Mouse (Mus musculus) kidney, postnatal 0 days (tissue): Measurements from ENCODE around the gene Krt8. TPM values are rescaled to one million over a fixed set of nuclear protein-coding genes. Genes with fewer than 3 reads are reported as not detected.

ENCODE experiments used
- ATAC-seq: fragments of 200-750 bp; cut with Nextera tagmentation; replicated peaks from 2 replicates; pipeline ENCODE4 v1.8.0; 2017; ENCODE audit warnings: low read depth, moderate number of reproducible peaks, moderate TSS enrichment, moderate library complexity; ENCODE audit not compliant: low FRiP score
- DNase-seq: peaks from one replicate; pipeline ENCODE4 v3.0.0-alpha.2; 2016; ENCODE audit warnings: low spot score
- H3K27ac ChIP-seq: fragments of 300-500 bp; sonication (generic); 2 replicates; pipeline ENCODE4 v1.5.1; 2014; ENCODE audit warnings: mild to moderate bottlenecking
- H3K27me3 ChIP-seq: fragments of 300-500 bp; sonication (generic); 2 replicates; pipeline ENCODE4 v1.6.1; 2014; ENCODE audit warnings: low read length, mixed read lengths; ENCODE audit not compliant: insufficient read depth
- H3K36me3 ChIP-seq: fragments of 300-500 bp; sonication (generic); 2 replicates; pipeline ENCODE4 v1.6.1; 2014; ENCODE audit warnings: low read length, mixed read lengths; ENCODE audit not compliant: insufficient read depth
- H3K4me1 ChIP-seq: fragments of 300-500 bp; sonication (generic); replicated peaks from 2 replicates; pipeline ENCODE4 v1.6.1; 2014; ENCODE audit warnings: antibody characterized with exemption, low read length, mixed read lengths; ENCODE audit not compliant: insufficient read depth
- H3K4me2 ChIP-seq: fragments of 300-500 bp; sonication (generic); 2 replicates; pipeline ENCODE4 v1.6.1; 2014; ENCODE audit warnings: mild to moderate bottlenecking, low read length, moderate library complexity, mixed read lengths
- H3K4me3 ChIP-seq: fragments of 300-500 bp; sonication (generic); replicated peaks from 2 replicates; pipeline ENCODE4 v1.5.1; 2014; ENCODE audit warnings: low read depth, low read length
- H3K9ac ChIP-seq: fragments of 300-500 bp; sonication (generic); 2 replicates; pipeline ENCODE4 v1.6.1; 2014; ENCODE audit warnings: low read depth, low read length
- H3K9me3 ChIP-seq: fragments of 300-500 bp; sonication (generic); replicated peaks from 2 replicates; pipeline ENCODE4 v1.6.1; 2016; ENCODE audit warnings: low read length, inconsistent platforms, mixed read lengths
- CTCF ChIP-seq: IDR thresholded peaks from 2 replicates; pipeline ENCODE4 v1.5.1; 2016; ENCODE audit warnings: antibody characterized with exemption, low read depth, mild to moderate bottlenecking, moderate library complexity
- WGBS: fragments of 180-500 bp; shearing (Covaris S2); extraction: QIAGEN DNeasy Blood & Tissue Kit; methylation state at CpG from one replicate; pipeline ENCODE4 v1.1.7; 2014; 5-methylcytosine and 5-hydroxymethylcytosine counted together
- polyA plus RNA-seq: library from polyadenylated mRNA; unstranded; fragments of >200 nt; fragmentation: Nextera tagmentation; extraction: Ambion mirVana; gene quantifications from 2 replicates; pipeline ENCODE4 v1.2.1, GENCODE M21; 2015

Gene Krt8
- polyA plus RNA-seq, 1 experiment from 2014 or later, result 305 TPM

DNA sequence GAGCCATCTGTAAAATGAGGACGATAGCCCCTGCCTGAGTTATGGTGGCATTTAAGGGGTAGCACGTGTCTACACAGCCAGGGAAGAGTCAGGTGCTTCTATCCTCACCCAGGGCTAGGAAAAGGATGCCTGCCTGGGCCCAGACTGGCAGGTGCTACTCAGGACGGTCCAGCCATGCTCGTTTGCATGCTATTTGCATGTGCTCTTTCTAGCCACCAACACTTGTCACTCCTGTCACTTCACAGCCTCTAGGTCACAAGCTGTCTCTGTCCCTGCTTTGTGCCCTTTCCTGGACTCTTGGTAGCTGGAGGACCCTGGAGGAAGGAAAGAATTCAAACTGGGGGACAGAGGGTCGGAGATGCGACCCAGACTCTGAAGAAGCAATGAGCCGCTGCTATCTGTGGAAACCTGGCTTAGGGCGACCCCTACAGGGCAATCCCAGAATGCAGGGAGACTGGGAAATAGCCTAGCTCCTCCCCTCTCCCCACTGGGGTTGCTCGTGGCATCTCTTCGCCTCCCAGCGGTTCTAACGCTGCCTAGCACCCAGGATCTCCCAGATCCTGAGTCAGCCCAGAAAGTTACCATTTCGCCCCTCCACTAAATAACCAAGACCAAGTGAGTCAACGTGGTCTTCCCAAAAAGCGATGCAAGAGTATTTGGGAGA is 30.7 kb downstream of the Krt8 start:
- 16% methylated on average over 15 of the region's 15 CpGs for WGBS
- H3K4me2 ChIP-seq, result no peak overlapping the region
- TF ChIP-seq CTCF, result peak; percentile 99
- H3K36me3 ChIP-seq, result no peaks in the 10 kb centered on the region
- H3K4me1 ChIP-seq, result peaks cover 25% of the 10 kb centered on the region
- H3K27me3 ChIP-seq, result no peaks in the 10 kb centered on the region
- ATAC-seq (0 out of 2 replicates have a peak, but pooled peaks have one; percentile 30), DNase-seq (peak; percentile 96)
- H3K27ac ChIP-seq, result no peak overlapping the region
- no peaks in the 10 kb centered on the region for H3K9me3 ChIP-seq
- no peak overlapping the region for H3K4me3 ChIP-seq
- H3K9ac ChIP-seq, result no peak overlapping the region

GRCm38 (mm10) chr15:101970536-101970935 is 33.7 kb downstream of the Krt8 start:
- ATAC-seq, result no peak
- H3K9ac ChIP-seq, result no peak overlapping the region
- WGBS, result 8% methylated on average over 3 of the region's 6 CpGs
- no peaks in the 10 kb centered on the region for H3K36me3 ChIP-seq
- TF ChIP-seq CTCF, result peak; percentile 78
- no peak overlapping the region for H3K4me3 ChIP-seq
- H3K4me1 ChIP-seq, result no peaks in the 10 kb centered on the region; the same call in 1 of the 2 replicates
- H3K27me3 ChIP-seq, result no peaks in the 10 kb centered on the region
- no peaks in the 10 kb centered on the region for H3K9me3 ChIP-seq
- H3K27ac ChIP-seq, result no peak overlapping the region
- H3K4me2 ChIP-seq, result no peak overlapping the region
- DNase-seq, result peak; percentile 80

GRCm38 (mm10) chr15:101966808-101967207 is 37.5 kb downstream of the Krt8 start:
- Histone ChIP-seq H3K9me3 (no peaks in the 10 kb centered on the region), H3K27me3 (no peaks in the 10 kb centered on the region), H3K36me3 (no peaks in the 10 kb centered on the region), H3K4me2 (no peak overlapping the region), H3K4me1 (no peaks in the 10 kb centered on the region), H3K27ac (no peak overlapping the region), H3K9ac (no peak overlapping the region), H3K4me3 (no peak overlapping the region)
- no peak for ATAC-seq
- WGBS, result 69% methylated on average over 8 of the region's 8 CpGs
- no peak for DNase-seq
- no peak for TF ChIP-seq CTCF

GRCm38 (mm10) chr15:101958891-101959290 is 45.4 kb downstream of the Krt8 start:
- no peak overlapping the region for H3K4me3 ChIP-seq
- DNase-seq, result no peak
- H3K4me2 ChIP-seq, result no peak overlapping the region
- no peaks in the 10 kb centered on the region for H3K36me3 ChIP-seq
- no peaks in the 10 kb centered on the region for H3K9me3 ChIP-seq
- no peaks in the 10 kb centered on the region for H3K27me3 ChIP-seq
- no peak overlapping the region for H3K27ac ChIP-seq
- TF ChIP-seq CTCF, result no peak
- WGBS, result 82% methylated on average over 3 of the region's 3 CpGs
- H3K4me1 ChIP-seq, result no peaks in the 10 kb centered on the region
- no peak for ATAC-seq
- H3K9ac ChIP-seq, result no peak overlapping the region

DNA sequence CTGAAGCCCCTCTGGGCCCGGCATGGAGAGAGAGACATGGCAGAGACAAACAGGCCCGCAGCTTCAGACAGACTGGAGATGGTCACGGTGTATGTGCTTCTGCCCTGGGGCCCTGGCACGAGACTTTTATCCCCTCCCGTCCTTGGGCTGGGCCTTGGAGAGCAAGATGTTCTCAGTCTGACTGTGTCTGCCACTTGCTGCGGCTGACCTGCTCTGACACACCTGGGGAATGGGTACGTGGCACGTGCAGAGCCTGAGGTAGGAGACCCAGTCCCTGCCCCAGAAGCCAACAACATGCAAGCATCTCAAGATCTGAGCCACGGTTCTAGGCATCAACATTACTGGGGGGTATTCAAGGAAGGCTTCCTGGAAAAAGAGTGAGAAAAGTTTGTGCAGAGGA is 50.1 kb downstream of the Krt8 start, which contains the start of gene Krt78:
Gene Krt78, minus strand, starts transcription at position 101 of the 400 bp plus-strand sequence.
- Histone ChIP-seq H3K36me3 (no peaks in the 10 kb centered on the region), H3K4me2 (no peak within 1 kb of the TSS), H3K4me1 (no peaks in the 10 kb centered on the region), H3K4me3 (no peak within 1 kb of the TSS), H3K9me3 (no peaks in the 10 kb centered on the region), H3K27me3 (no peaks in the 10 kb centered on the region), H3K9ac (no peak within 1 kb of the TSS), H3K27ac (no peak within 1 kb of the TSS)
- DNase-seq (no peak), ATAC-seq (no peak)
- 85% methylated on average over 9 of the region's 9 CpGs for WGBS
- TF ChIP-seq CTCF, result no peak

DNA sequence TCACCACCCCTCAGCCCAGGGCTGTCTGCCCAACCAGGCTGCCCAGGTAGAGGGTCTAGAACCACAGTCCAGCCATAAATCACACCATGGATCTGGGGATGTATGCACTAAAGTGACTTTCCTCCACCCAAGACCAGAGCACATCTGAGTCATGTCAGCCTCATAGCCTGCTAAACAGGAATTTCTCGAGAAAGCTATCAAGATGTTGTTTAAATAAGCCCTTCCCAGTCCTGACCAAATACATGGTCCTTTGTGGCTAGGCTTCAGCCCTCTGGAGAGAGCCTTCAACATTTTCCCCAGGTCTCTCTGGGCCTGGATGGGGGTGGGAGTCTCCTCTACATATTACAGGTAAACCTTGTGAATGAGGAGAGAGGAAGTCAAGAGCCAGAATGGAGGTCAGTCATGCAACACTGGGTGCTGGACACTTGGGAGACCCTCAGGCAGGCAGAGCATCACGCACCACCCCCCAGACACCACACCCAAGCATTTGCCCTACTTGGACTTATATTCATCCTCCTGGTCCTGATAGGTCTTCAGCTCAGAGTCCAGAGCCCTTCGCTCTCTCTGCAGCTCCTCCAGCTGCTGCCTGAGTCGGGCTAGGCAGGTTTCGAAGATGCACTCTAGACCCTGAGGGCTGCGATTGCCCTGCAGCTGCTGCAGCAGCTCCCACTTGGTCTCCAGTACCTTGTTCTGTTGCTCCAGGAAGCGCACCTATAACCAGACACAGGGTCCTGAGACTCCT is 51.4 kb downstream of the Krt8 start:
- H3K9me3 ChIP-seq, result no peaks in the 10 kb centered on the region
- no peak overlapping the region for H3K27ac ChIP-seq
- no peak overlapping the region for H3K9ac ChIP-seq
- H3K36me3 ChIP-seq, result no peaks in the 10 kb centered on the region
- no peak for DNase-seq
- H3K4me3 ChIP-seq, result no peak overlapping the region
- no peaks in the 10 kb centered on the region for H3K4me1 ChIP-seq
- ATAC-seq, result no peak
- no peak overlapping the region for H3K4me2 ChIP-seq
- no peaks in the 10 kb centered on the region for H3K27me3 ChIP-seq
- TF ChIP-seq CTCF, result no peak
- WGBS, result 86% methylated on average over 7 of the region's 7 CpGs

Other genes starting within 250 kb of the Krt8 start
- not detected in 2 replicates for gene Krt72, start 218.0 kb downstream of the Krt8 start, polyA plus RNA-seq
- not detected in 2 replicates for gene Krt73, start 202.1 kb downstream of the Krt8 start, polyA plus RNA-seq
- not detected in 2 replicates for gene Krt2, start 186.3 kb downstream of the Krt8 start, polyA plus RNA-seq
- gene Krt1, start 153.7 kb downstream of the Krt8 start, polyA plus RNA-seq, result 0.59 and 1.1 TPM in 2 replicates
- gene Krt77, start 134.8 kb downstream of the Krt8 start, polyA plus RNA-seq, result not detected in 2 replicates
- gene Krt76, start 111.6 kb downstream of the Krt8 start, polyA plus RNA-seq, result not detected in 2 replicates
- gene Krt4, start 79.7 kb downstream of the Krt8 start, polyA plus RNA-seq, result 0.46 and 0.93 TPM in 2 replicates
- 0.08 and 0.29 TPM in 2 replicates for gene Krt79, start 64.2 kb downstream of the Krt8 start, polyA plus RNA-seq
- gene Krt78, start 50.2 kb downstream of the Krt8 start, polyA plus RNA-seq, result 0.07 TPM in 1 of 2 replicates, not detected in the other
- 252 and 256 TPM in 2 replicates for gene Krt18, start 23.7 kb upstream of the Krt8 start, polyA plus RNA-seq
- gene Eif4b, start 69.3 kb upstream of the Krt8 start, polyA plus RNA-seq, result 96.1 and 102 TPM in 2 replicates
- gene Tns2, start 95.9 kb upstream of the Krt8 start, polyA plus RNA-seq, result 34.4 and 35.8 TPM in 2 replicates
- gene Spryd3, start 131.8 kb upstream of the Krt8 start, polyA plus RNA-seq, result 14.3 and 16.6 TPM in 2 replicates
- 20.5 and 28.3 TPM in 2 replicates for gene Igfbp6, start 139.9 kb upstream of the Krt8 start, polyA plus RNA-seq
- 0.28 and 0.34 TPM in 2 replicates for gene Soat2, start 146.0 kb upstream of the Krt8 start, polyA plus RNA-seq
- 45.4 and 49.0 TPM in 2 replicates for gene Zfp740, start 198.8 kb upstream of the Krt8 start, polyA plus RNA-seq
- gene Csad, start 200.2 kb upstream of the Krt8 start, polyA plus RNA-seq, result 142 TPM in 2 replicates
- 0.69 and 1.2 TPM in 2 replicates for gene Itgb7, start 227.5 kb upstream of the Krt8 start, polyA plus RNA-seq